Mouse (Mus musculus) limb, embryonic 12.5 days (tissue): ENCODE measurements around the gene Tapt1. TPM values are rescaled to one million over a fixed set of nuclear protein-coding genes. Genes with fewer than 3 reads are reported as not detected.

ENCODE experiments used
- ATAC-seq: fragments of 200-750 bp; cut with Nextera tagmentation; 2 replicates; pipeline ENCODE4 v1.8.0; 2017; ENCODE audit warnings: low read depth, moderate TSS enrichment; ENCODE audit not compliant: insufficient number of reproducible peaks, insufficient read depth, low FRiP score, low TSS enrichment
- H3K27ac ChIP-seq: fragments of 300-500 bp; sonication (generic); 2 replicates; pipeline ENCODE4 v1.5.1; 2016; ENCODE audit warnings: mild to moderate bottlenecking, moderate library complexity
- H3K27me3 ChIP-seq: fragments of 300-500 bp; sonication (generic); 2 replicates; pipeline ENCODE4 v1.6.1; 2016; ENCODE audit warnings: mild to moderate bottlenecking, moderate library complexity
- H3K36me3 ChIP-seq: fragments of 300-500 bp; sonication (generic); 2 replicates; pipeline ENCODE4 v1.6.1; 2016; ENCODE audit warnings: mild to moderate bottlenecking, moderate library complexity
- H3K4me1 ChIP-seq: fragments of 300-500 bp; sonication (generic); replicated peaks from 2 replicates; pipeline ENCODE4 v1.6.1; 2016
- H3K4me2 ChIP-seq: fragments of 300-500 bp; sonication (generic); 2 replicates; pipeline ENCODE4 v1.6.1; 2016; ENCODE audit warnings: mild to moderate bottlenecking, moderate library complexity
- H3K4me3 ChIP-seq: fragments of 300-500 bp; sonication (generic); replicated peaks from 2 replicates; pipeline ENCODE4 v1.5.1; 2016; ENCODE audit warnings: mild to moderate bottlenecking
- H3K9ac ChIP-seq: fragments of 300-500 bp; sonication (generic); replicated peaks from 2 replicates; pipeline ENCODE4 v1.6.1; 2016; ENCODE audit warnings: mild to moderate bottlenecking, moderate library complexity
- H3K9me3 ChIP-seq: fragments of 300-500 bp; sonication (generic); 2 replicates; pipeline ENCODE4 v1.6.1; 2016; ENCODE audit warnings: mild to moderate bottlenecking, moderate library complexity
- WGBS: fragments of 180-500 bp; shearing (Covaris S2); methylation state at CpG from one replicate; pipeline ENCODE4 v1.1.7; 2016; 5-methylcytosine and 5-hydroxymethylcytosine counted together
- polyA plus RNA-seq: library from polyadenylated mRNA; unstranded; fragments of >200 nt; fragmentation: Nextera tagmentation; extraction: Ambion mirVana; gene quantifications from 2 replicates; pipeline ENCODE4 v1.2.1, GENCODE M21; 2016

The Tapt1 gene
- polyA plus RNA-seq, 1 experiment from 2014 or later: 43.5 TPM

DNA sequence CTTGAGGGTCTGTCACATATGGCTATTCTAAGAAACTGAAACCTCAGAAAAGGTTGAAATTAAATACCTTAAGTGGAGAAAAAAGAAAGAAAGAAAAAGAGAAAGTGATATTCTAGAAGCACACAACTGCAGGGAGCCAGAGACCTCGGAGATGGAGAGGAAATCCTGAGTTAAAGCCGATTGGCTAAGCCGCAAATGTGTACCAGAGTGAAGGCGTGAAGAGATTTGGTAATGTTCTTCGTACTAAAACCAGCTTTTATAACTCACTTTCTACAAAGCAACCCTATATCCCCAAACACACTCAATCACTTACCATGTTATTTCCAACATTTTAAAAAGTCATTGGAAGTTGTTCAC, 8.8 kb downstream of the Tapt1 start:
- Histone ChIP-seq H3K9ac (no peak overlapping the region), H3K36me3 (peaks cover 12% of the 10 kb centered on the region; the same call in 1 of the 2 replicates), H3K9me3 (no peaks in the 10 kb centered on the region), H3K4me1 (peaks cover 5% of the 10 kb centered on the region; the same call in 1 of the 2 replicates), H3K4me3 (no peak overlapping the region), H3K27ac (0 out of 2 replicates have a peak overlapping the region, but pooled peaks have one; percentile 47), H3K27me3 (no peaks in the 10 kb centered on the region), H3K4me2 (no peak overlapping the region)
- 47% methylated on average over 5 of the region's 5 CpGs for WGBS
- no peak for ATAC-seq

GRCm38 (mm10) chr5:44217041-44217684, 9.3 kb downstream of the Tapt1 start:
- H3K4me1 ChIP-seq: peaks cover 5% of the 10 kb centered on the region; the same call in 1 of the 2 replicates
- ATAC-seq: 0 out of 2 replicates have a peak, but pooled peaks have one; percentile 37
- peak overlapping the region; percentile 47; the same call in 1 of the 2 replicates for H3K27ac ChIP-seq
- no peaks in the 10 kb centered on the region for H3K9me3 ChIP-seq
- WGBS: 66% methylated on average over 8 of the region's 8 CpGs
- H3K9ac ChIP-seq: no peak overlapping the region
- H3K36me3 ChIP-seq: peaks cover 12% of the 10 kb centered on the region; the same call in 1 of the 2 replicates
- no peak overlapping the region for H3K4me3 ChIP-seq
- H3K4me2 ChIP-seq: peak overlapping the region; percentile 0; the same call in 1 of the 2 replicates
- H3K27me3 ChIP-seq: no peaks in the 10 kb centered on the region

DNA sequence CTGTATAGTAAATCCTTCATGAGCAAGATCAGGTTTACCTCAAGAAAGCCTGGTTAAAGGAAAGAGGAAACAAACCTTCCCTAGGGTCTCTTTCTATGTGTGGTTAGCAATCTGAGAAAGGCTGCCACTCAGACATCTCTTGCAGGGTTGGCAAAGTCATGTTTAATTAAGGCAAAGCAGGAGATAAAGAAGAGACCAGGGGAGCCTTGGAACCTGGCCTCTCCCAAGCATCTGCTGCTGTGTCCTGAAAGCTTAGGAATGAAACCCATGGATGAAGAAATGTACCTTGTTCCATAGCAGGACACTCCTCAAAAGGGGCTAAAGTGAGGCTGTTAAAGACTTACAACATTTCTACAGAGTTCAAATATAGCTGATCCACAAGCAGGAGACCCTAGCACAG, 11.3 kb downstream of the Tapt1 start:
- peaks cover 5% of the 10 kb centered on the region; the same call in 1 of the 2 replicates for H3K4me1 ChIP-seq
- ATAC-seq: no peak
- H3K36me3 ChIP-seq: peaks cover 30% of the 10 kb centered on the region
- H3K4me2 ChIP-seq: no peak overlapping the region
- no peak overlapping the region for H3K9ac ChIP-seq
- no peak overlapping the region for H3K4me3 ChIP-seq
- H3K27me3 ChIP-seq: no peaks in the 10 kb centered on the region
- H3K9me3 ChIP-seq: no peaks in the 10 kb centered on the region
- H3K27ac ChIP-seq: no peak overlapping the region

DNA sequence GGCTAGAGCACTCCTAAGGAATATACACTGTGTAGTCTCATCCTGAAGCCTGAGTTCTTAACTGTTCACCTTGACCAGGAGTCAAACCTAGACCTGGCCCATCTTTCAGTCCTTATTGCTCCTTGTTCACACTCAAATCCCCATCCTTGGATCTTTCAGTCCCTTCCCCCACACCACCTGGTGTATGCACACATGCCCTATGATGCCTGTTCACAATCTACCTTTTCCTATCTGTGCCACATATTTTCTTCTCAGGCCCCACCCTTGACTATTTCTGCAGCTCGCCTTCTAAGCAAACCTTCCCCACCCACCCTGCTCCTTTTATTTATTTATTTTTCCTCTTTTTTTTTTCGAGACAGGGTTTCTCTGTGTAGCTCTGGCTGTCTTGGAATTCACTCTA, 12.4 kb downstream of the Tapt1 start:
- no peak overlapping the region for H3K9ac ChIP-seq
- H3K4me1 ChIP-seq: peaks cover 5% of the 10 kb centered on the region; the same call in 1 of the 2 replicates
- no peaks in the 10 kb centered on the region for H3K27me3 ChIP-seq
- no peak overlapping the region for H3K27ac ChIP-seq
- ATAC-seq: no peak
- WGBS: 87% methylated on average over 2 of the region's 2 CpGs
- H3K36me3 ChIP-seq: peaks cover 37% of the 10 kb centered on the region
- no peaks in the 10 kb centered on the region for H3K9me3 ChIP-seq
- no peak overlapping the region for H3K4me3 ChIP-seq
- H3K4me2 ChIP-seq: no peak overlapping the region

DNA sequence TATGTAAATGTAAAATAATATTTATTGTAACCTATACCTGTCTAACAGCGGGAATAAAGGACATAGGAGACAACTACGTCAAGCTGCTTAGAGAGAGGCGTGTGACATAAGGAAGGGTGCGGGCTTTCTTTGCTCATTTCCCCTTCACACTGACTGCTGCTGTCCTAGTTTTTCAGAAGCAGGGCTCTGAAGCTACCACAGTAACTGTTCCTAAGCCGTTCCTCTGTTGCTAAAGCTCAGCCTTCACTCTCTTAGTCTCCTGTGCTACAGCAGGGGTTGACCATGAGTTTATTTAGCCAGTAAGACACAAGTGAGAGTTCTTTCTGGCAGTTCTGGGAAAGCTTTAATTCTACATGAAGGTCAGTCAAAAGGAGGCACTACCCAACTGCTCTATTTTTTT, 13.0 kb downstream of the Tapt1 start:
- peaks cover 37% of the 10 kb centered on the region for H3K36me3 ChIP-seq
- no peaks in the 10 kb centered on the region for H3K9me3 ChIP-seq
- no peak for ATAC-seq
- no peaks in the 10 kb centered on the region for H3K27me3 ChIP-seq
- H3K4me2 ChIP-seq: no peak overlapping the region
- WGBS: 96% methylated on average over 5 of the region's 5 CpGs
- H3K9ac ChIP-seq: no peak overlapping the region
- no peak overlapping the region for H3K27ac ChIP-seq
- H3K4me1 ChIP-seq: peaks cover 5% of the 10 kb centered on the region; the same call in 1 of the 2 replicates
- no peak overlapping the region for H3K4me3 ChIP-seq

DNA sequence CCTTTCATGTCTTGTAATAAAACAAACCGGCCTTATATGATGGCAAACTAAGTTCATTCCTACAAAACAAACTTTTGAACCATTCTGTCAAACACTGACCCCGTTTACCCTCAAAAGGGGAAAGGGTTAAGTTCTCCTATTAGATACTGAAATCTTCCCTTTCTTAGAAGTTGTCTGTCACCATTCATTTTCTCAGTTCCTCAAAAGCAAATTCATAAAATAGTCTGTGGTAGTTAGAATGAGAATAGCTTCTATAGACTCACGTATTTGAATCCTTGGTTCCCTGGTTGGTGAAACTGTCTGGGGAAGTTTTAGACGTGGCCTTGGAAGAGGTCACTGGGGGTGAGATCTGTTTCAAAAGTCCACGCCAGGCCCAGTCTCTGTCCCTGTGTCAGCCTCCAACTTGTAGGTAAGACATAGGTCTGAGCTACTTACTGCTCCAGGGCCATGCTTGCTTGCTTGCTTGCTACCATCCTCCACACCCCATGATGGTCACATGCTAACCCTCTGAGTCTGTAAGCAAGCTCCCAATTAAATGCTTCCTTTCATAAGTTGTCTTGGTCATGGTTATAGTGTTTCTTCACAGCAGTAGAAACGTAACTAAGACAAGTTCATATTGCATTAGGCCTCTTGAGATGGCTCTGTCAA, 14.5 kb downstream of the Tapt1 start:
- no peak overlapping the region for H3K9ac ChIP-seq
- no peak overlapping the region for H3K27ac ChIP-seq
- H3K9me3 ChIP-seq: no peaks in the 10 kb centered on the region
- WGBS: 87% methylated on average over 6 of the region's 6 CpGs
- H3K4me3 ChIP-seq: no peak overlapping the region
- H3K36me3 ChIP-seq: peaks cover 37% of the 10 kb centered on the region
- no peaks in the 10 kb centered on the region for H3K4me1 ChIP-seq
- no peak overlapping the region for H3K4me2 ChIP-seq
- no peaks in the 10 kb centered on the region for H3K27me3 ChIP-seq
- no peak for ATAC-seq

DNA sequence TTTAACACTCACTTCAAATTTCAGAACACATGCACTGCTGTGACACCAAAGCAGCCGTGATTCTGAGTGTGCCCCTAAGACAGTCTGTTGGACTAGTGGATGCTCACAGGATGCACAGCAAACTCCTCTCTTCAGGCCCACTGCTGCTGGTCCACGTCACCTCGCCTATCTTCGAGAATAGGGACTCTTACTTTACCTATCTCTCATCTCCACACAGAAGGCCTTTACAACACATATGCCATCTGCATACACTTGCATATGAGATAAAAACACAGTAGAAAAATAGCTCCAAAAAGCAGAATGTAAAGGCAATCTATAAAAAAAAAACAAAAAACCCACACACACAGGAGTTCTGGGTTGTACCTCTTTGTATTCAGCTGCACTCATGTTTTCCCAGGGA, 19.1 kb downstream of the Tapt1 start:
- 88% methylated on average over 4 of the region's 4 CpGs for WGBS
- Histone ChIP-seq H3K4me1 (no peaks in the 10 kb centered on the region), H3K9me3 (no peaks in the 10 kb centered on the region), H3K36me3 (peaks cover 46% of the 10 kb centered on the region), H3K4me3 (no peak overlapping the region), H3K27me3 (no peaks in the 10 kb centered on the region), H3K27ac (no peak overlapping the region), H3K9ac (no peak overlapping the region), H3K4me2 (no peak overlapping the region)
- no peak for ATAC-seq

DNA sequence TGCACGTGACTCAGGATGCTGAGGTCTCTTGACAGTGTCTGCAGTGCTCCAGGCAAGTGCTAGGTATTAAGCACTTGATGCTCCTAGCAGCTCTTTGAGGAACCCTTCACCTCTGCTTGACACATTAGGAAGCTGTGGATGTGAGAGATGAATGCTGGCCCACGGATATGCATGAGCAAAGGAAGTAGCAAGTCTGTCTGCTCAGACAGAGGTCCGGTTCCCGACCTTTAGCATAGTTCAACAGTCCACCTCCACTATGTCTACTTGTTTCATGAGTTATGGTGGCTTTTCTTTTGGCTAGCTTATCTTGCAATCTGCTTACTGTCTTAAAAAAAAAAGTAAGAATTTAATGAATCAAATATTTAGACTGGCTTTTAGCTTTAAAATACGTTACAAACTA, 19.8 kb downstream of the Tapt1 start:
- H3K4me3 ChIP-seq: no peak overlapping the region
- no peak overlapping the region for H3K4me2 ChIP-seq
- no peak overlapping the region for H3K27ac ChIP-seq
- WGBS: 83% methylated on average over 5 of the region's 5 CpGs
- no peaks in the 10 kb centered on the region for H3K4me1 ChIP-seq
- no peaks in the 10 kb centered on the region for H3K9me3 ChIP-seq
- ATAC-seq: no peak
- peaks cover 44% of the 10 kb centered on the region for H3K36me3 ChIP-seq
- H3K9ac ChIP-seq: no peak overlapping the region
- H3K27me3 ChIP-seq: no peaks in the 10 kb centered on the region

GRCm38 (mm10) chr5:44203410-44203809, 23.0 kb downstream of the Tapt1 start:
- Histone ChIP-seq H3K4me1 (no peaks in the 10 kb centered on the region), H3K9ac (no peak overlapping the region), H3K27me3 (no peaks in the 10 kb centered on the region), H3K27ac (no peak overlapping the region), H3K9me3 (no peaks in the 10 kb centered on the region), H3K36me3 (peaks cover 35% of the 10 kb centered on the region), H3K4me2 (no peak overlapping the region), H3K4me3 (no peak overlapping the region)
- ATAC-seq: no peak
- 73% methylated on average over 1 of the region's 1 CpGs for WGBS

DNA sequence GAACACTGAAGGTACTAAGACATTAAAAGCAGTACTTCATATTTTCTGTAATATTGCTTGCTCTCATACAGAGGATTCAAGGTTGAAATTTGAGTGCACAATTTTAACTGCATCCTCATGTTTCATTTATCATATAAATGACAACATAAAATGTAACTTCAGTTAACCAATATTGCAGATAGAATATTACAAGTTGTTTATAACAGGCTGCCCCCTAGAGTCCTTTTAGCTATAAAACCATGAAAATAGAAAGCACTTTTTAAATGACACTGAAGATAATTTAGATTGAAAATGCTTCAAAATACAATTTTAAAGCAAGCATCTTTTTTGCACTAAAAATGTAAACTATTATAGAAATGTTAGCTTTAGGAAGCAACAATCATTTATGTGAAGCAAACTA, 24.8 kb downstream of the Tapt1 start:
- no peak overlapping the region for H3K9ac ChIP-seq
- no peaks in the 10 kb centered on the region for H3K9me3 ChIP-seq
- no peak overlapping the region for H3K4me3 ChIP-seq
- H3K4me1 ChIP-seq: peaks cover 11% of the 10 kb centered on the region
- ATAC-seq: no peak
- no peaks in the 10 kb centered on the region for H3K27me3 ChIP-seq
- H3K36me3 ChIP-seq: peaks cover 34% of the 10 kb centered on the region
- H3K4me2 ChIP-seq: no peak overlapping the region
- H3K27ac ChIP-seq: no peak overlapping the region

DNA sequence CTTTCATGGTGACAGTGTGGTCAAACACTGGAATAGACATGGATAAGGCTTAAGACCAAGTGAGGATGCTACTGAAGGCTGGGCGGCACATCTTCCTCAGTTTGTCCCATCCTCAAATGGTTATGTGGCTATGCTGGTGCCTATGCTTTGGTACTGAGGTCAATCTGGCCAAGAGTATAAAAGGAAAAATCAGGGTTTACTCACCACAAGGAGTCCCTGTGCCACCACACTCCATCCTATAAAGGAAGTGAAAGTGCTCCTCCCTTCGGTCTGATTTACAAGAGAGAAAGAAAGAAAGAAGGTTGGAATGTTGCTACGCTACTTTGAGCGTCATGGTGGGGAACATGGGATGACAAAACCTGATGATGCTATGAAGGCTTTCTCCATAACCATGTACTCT, 27.3 kb downstream of the Tapt1 start:
- no peak for ATAC-seq
- peaks cover 23% of the 10 kb centered on the region for H3K36me3 ChIP-seq
- H3K4me3 ChIP-seq: no peak overlapping the region
- no peaks in the 10 kb centered on the region for H3K27me3 ChIP-seq
- 98% methylated on average over 4 of the region's 4 CpGs for WGBS
- H3K9me3 ChIP-seq: no peaks in the 10 kb centered on the region
- H3K27ac ChIP-seq: no peak overlapping the region
- no peak overlapping the region for H3K4me2 ChIP-seq
- H3K4me1 ChIP-seq: peaks cover 11% of the 10 kb centered on the region
- no peak overlapping the region for H3K9ac ChIP-seq

GRCm38 (mm10) chr5:44198471-44198870, 28.0 kb downstream of the Tapt1 start:
- peaks cover 11% of the 10 kb centered on the region for H3K4me1 ChIP-seq
- H3K9ac ChIP-seq: no peak overlapping the region
- H3K27ac ChIP-seq: no peak overlapping the region
- ATAC-seq: no peak
- no peaks in the 10 kb centered on the region for H3K9me3 ChIP-seq
- WGBS: 91% methylated on average over 4 of the region's 4 CpGs
- no peak overlapping the region for H3K4me3 ChIP-seq
- H3K27me3 ChIP-seq: no peaks in the 10 kb centered on the region
- no peak overlapping the region for H3K4me2 ChIP-seq
- peaks cover 26% of the 10 kb centered on the region for H3K36me3 ChIP-seq
